Mouse (Mus musculus) spleen, postnatal 14 days (tissue): ENCODE measurements at regions not wholly inside any gene's neighbourhood (a gene's known extent, or its start where the extent isn't known, plus 50 kb on each side); places are given as distances from the start of the nearest gene placed in this dataset.

Experiments
- DNase-seq, 2 experiments: peaks; one replicate each; pipeline ENCODE4 v3.0.0; 2021 to 2022; ENCODE audit warnings: low spot score in 2 of 2

- DNase-seq = peak in 1 of 2 experiments; percentile 17
These were observed 117.3 kb downstream of the Tmsb4x start for GRCm38 (mm10) chrX:167091841-167092240.

- no peak for DNase-seq
These were observed 120.2 kb downstream of the Tmsb4x start for GRCm38 (mm10) chrX:167088930-167089329.

- no peak for DNase-seq
These were observed 120.7 kb downstream of the Tmsb4x start for GRCm38 (mm10) chrX:167088438-167088837.

GRCm38 (mm10) chrX:167080821-167081220 lies 128.3 kb downstream of the Tmsb4x start:
- no peak for DNase-seq

- DNase-seq = no peak
These were observed 140.0 kb downstream of the Tmsb4x start for GRCm38 (mm10) chrX:167069075-167069474.

GRCm38 (mm10) chrX:167067918-167068317 lies 141.2 kb downstream of the Tmsb4x start:
- no peak for DNase-seq

GRCm38 (mm10) chrX:167063881-167064280 lies 145.2 kb downstream of the Tmsb4x start:
- peak in 1 of 2 experiments; percentile 6 for DNase-seq

- no peak for DNase-seq
These were observed 156.7 kb downstream of the Tmsb4x start for GRCm38 (mm10) chrX:167052456-167052855.

GRCm38 (mm10) chrX:167050066-167050465 lies 159.0 kb downstream of the Tmsb4x start:
- no peak for DNase-seq

GRCm38 (mm10) chrX:167049191-167049968 lies 159.7 kb downstream of the Tmsb4x start:
- DNase-seq = no peak

GRCm38 (mm10) chrX:167037971-167038370 lies 171.1 kb downstream of the Tmsb4x start:
- no peak for DNase-seq

- no peak for DNase-seq
These were observed 172.8 kb downstream of the Tmsb4x start for GRCm38 (mm10) chrX:167036355-167036754.

GRCm38 (mm10) chrX:167035639-167036038 lies 173.5 kb downstream of the Tmsb4x start:
- DNase-seq = no peak

- DNase-seq = no peak
These were observed 176.0 kb downstream of the Tmsb4x start for GRCm38 (mm10) chrX:167033091-167033490.

- no peak for DNase-seq
These were observed 176.5 kb downstream of the Tmsb4x start for GRCm38 (mm10) chrX:167032586-167032985.

GRCm38 (mm10) chrX:167031543-167031942 lies 177.6 kb downstream of the Tmsb4x start:
- DNase-seq = no peak

GRCm38 (mm10) chrX:167015602-167016001 lies 193.5 kb downstream of the Tmsb4x start:
- no peak for DNase-seq

GRCm38 (mm10) chrX:167014322-167014721 lies 194.8 kb downstream of the Tmsb4x start:
- no peak for DNase-seq

- DNase-seq = no peak
These were observed 196.2 kb downstream of the Tmsb4x start for GRCm38 (mm10) chrX:167012891-167013290.

GRCm38 (mm10) chrX:167011977-167012542 lies 197.1 kb downstream of the Tmsb4x start:
- DNase-seq = no peak

GRCm38 (mm10) chrX:166995855-166996254 lies 213.3 kb downstream of the Tmsb4x start:
- no peak for DNase-seq

- no peak for DNase-seq
These were observed 228.1 kb downstream of the Tmsb4x start for GRCm38 (mm10) chrX:166981003-166981402.

GRCm38 (mm10) chrX:166980504-166980903 lies 228.6 kb downstream of the Tmsb4x start:
- no peak for DNase-seq
